Mouse (Mus musculus) retina, adult 2 months (tissue): Measurements from ENCODE around the gene Serpine3.
"Not testable (repeated sequence)": the region's sequence is repeated elsewhere in the genome, so short reads cannot be mapped to it uniquely, and the experiment has no call there.

Experiments used
- DNase-seq: peaks from one replicate; pipeline ENCODE4 v3.0.0-alpha.2; 2012; ENCODE audit warnings: low read depth, low spot score

Gene Serpine3

GRCm38 (mm10) chr14:62663367-62663766 is at the start of gene Serpine3:
Serpine3 (plus strand) TSS chr14:62663667.
- no peak for DNase-seq

GRCm38 (mm10) chr14:62622393-62622792 is 41.1 kb upstream of the Serpine3 start:
- DNase-seq: no peak

GRCm38 (mm10) chr14:62627951-62628350 is 35.5 kb upstream of the Serpine3 start:
- DNase-seq: no peak

- no peak for DNase-seq
Observed at GRCm38 (mm10) chr14:62637436-62638344, 25.8 kb upstream of the Serpine3 start.

- DNase-seq: no peak
Observed at GRCm38 (mm10) chr14:62638345-62638702, 25.1 kb upstream of the Serpine3 start.

GRCm38 (mm10) chr14:62639111-62639510 is 24.4 kb upstream of the Serpine3 start:
- DNase-seq: no peak

- no peak for DNase-seq
Observed at GRCm38 (mm10) chr14:62639551-62639950, 23.9 kb upstream of the Serpine3 start.

- DNase-seq: no peak
Observed at GRCm38 (mm10) chr14:62640396-62640795, 23.1 kb upstream of the Serpine3 start.

GRCm38 (mm10) chr14:62642368-62642767 is 21.1 kb upstream of the Serpine3 start:
- DNase-seq: not testable (repeated sequence)

- DNase-seq: no peak
Observed at GRCm38 (mm10) chr14:62648405-62648804, 15.1 kb upstream of the Serpine3 start.

- DNase-seq: no peak
Observed at GRCm38 (mm10) chr14:62650376-62650775, 13.1 kb upstream of the Serpine3 start.

GRCm38 (mm10) chr14:62651771-62652170 is 11.7 kb upstream of the Serpine3 start:
- DNase-seq: no peak

- no peak for DNase-seq
Observed at GRCm38 (mm10) chr14:62655996-62656395, 7.5 kb upstream of the Serpine3 start.

GRCm38 (mm10) chr14:62657469-62657868 is 6.0 kb upstream of the Serpine3 start:
- no peak for DNase-seq

- DNase-seq: no peak
Observed at GRCm38 (mm10) chr14:62662381-62662780, 1.1 kb upstream of the Serpine3 start.

- no peak for DNase-seq
Observed at GRCm38 (mm10) chr14:62664976-62665673, 1.7 kb downstream of the Serpine3 start.

GRCm38 (mm10) chr14:62673646-62674045 is 10.2 kb downstream of the Serpine3 start:
- no peak for DNase-seq

- DNase-seq: no peak
Observed at GRCm38 (mm10) chr14:62718161-62718560, 54.7 kb downstream of the Serpine3 start.

GRCm38 (mm10) chr14:62721625-62722024 is 58.2 kb downstream of the Serpine3 start:
- no peak for DNase-seq

GRCm38 (mm10) chr14:62724560-62724959 is 61.1 kb downstream of the Serpine3 start:
- DNase-seq: no peak

- no peak for DNase-seq
Observed at GRCm38 (mm10) chr14:62731902-62732301, 68.4 kb downstream of the Serpine3 start.

- no peak for DNase-seq
Observed at GRCm38 (mm10) chr14:62733666-62734065, 70.2 kb downstream of the Serpine3 start.

- no peak for DNase-seq
Observed at GRCm38 (mm10) chr14:62735646-62736045, 72.2 kb downstream of the Serpine3 start.
